Mouse (Mus musculus): ENCODE results near the gene Scnm1. TPM values are rescaled to one million over a fixed set of nuclear protein-coding genes. Genes with fewer than 3 reads are reported as not detected.
A peak's percentile ranks its signal among the peaks of the same experiment; 100 is the strongest.

The Scnm1 gene
- total and polyA plus RNA-seq, 3 experiments, result 50.5 to 59.2 (median 53.1) TPM

DNA sequence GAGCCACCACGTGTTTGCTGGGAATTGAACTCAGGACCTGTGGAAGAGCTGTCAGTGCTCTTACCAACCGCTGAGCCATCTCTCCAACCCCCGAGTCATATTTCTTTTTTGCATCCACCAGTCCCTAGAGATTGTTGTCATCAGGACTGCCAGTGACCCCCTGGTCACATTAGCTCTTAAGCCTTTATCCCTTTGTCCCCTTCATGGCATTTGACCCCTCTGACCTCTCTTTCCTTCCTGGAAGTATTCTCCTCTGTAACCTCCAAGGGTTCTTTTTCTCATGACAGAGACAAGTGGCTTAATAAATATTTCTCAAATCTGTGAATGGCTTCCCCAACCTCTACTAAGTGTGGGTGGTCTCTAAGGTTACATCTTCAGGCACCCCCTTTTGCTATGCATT, 14.1 kb upstream of the Scnm1 start:
- H3K4me1 ChIP-seq (ENCODE audit: control insufficient read depth in 1 of 2, insufficient read depth in 2 of 2), result no peaks in the 10 kb centered on the region

DNA sequence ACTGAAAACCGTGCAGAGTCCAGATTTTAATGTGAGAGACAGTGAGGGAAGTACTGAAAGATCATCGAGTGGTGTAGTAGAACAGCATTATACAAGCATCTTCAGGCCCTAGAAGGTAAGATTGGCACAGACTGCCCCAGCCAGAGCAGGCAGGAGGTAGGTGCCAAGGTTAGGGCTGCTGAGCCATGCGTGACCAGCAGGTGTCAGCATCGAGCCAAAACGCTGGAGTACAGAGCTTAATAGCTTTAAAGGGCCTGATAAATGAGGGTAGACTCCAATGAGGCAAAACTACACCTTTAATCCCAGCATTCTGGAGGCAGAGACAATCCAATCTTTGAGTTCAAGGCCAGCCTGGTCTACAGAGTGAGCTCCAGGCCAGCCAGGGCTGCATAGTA, 8.8 kb upstream of the Scnm1 start:
- peak; percentile 87 for DNase-seq (ENCODE audit: extremely low read depth)
- in situ Hi-C loops (cut with MboI; ENCODE audit: low pct_ligation_motif_present, low pct_unique_long_range_greater_than_20kb, low sequenced_read_pairs) (loop anchor here (10.0 kb wide), 1 partner anchor 72 kb away; the partner anchor contains the start of gene Gabpb2), dilution Hi-C loops (cut with MboI; ENCODE audit: extremely low pct_ligation_motif_present, extremely low pct_unique_long_range_greater_than_20kb, low sequenced_read_pairs) (no loop called here)
- Histone ChIP-seq H3K9me3 (replicated peaks; ENCODE audit: low read length) (no peaks in the 10 kb centered on the region), H3K4me3 (replicated peaks in 1 of 3; ENCODE audit: low read depth in 2 of 3, low read length in 2 of 3, poor library complexity in 1 of 3) (peak overlapping the region; percentile 8 to 65 (median 51)), H3K79me2 (replicated peaks; ENCODE audit: control insufficient read depth, extremely low read depth, insufficient read depth, poor library complexity, severe bottlenecking) (0 out of 2 replicates have a peak, but pooled peaks cover 2% of the 10 kb centered on the region), H3K27me3 (replicated peaks) (no peaks in the 10 kb centered on the region), H3K4me1 (ENCODE audit: control insufficient read depth in 1 of 2, insufficient read depth in 2 of 2) (peaks cover 11 to 29% of the 10 kb centered on the region in 2 experiments), H3K9ac (ENCODE audit: insufficient read depth, low read depth) (0 out of 2 replicates have a peak overlapping the region, but pooled peaks have one; percentile 26), H3K36me3 (replicated peaks in 1 of 2; ENCODE audit: control insufficient read depth in 1 of 2, insufficient read depth in 1 of 2, low read length in 1 of 2) (peaks cover 19 to 20% of the 10 kb centered on the region in 2 experiments), H3K27ac (ENCODE audit: insufficient read depth, low read depth) (no peak overlapping the region), H3K4me2 (ENCODE audit: insufficient read depth, low read depth, poor library complexity, severe bottlenecking) (peak overlapping the region; percentile 69; the same call in 1 of the 2 replicates)
- peak; percentile 72 for TF ChIP-seq RAD21 (IDR thresholded peaks at IDR 0.05; ENCODE audit: low read depth, low read length)
- TF ChIP-seq CTCF (conservative IDR thresholded peaks at IDR 0.05 in 1 of 2, IDR thresholded peaks at IDR 0.05 in 1 of 2; ENCODE audit: low read depth in 2 of 2, low read length in 2 of 2), result peak; percentile 89 to 92
- no peak for TF ChIP-seq GABPA (IDR thresholded peaks at IDR 0.05; ENCODE audit: insufficient replicate concordance, low read depth, low read length)
- TF ChIP-seq ZNF384 (IDR thresholded peaks at IDR 0.05; ENCODE audit: low read depth, low read length), result no peak
- TF ChIP-seq SMC3 (IDR thresholded peaks at IDR 0.05; ENCODE audit: low read depth, low read length), result peak; percentile 76

More for the DNA sequence above, 14.1 kb upstream of the Scnm1 start:
- no peak for DNase-seq (ENCODE audit: extremely low read depth)
- no peaks in the 10 kb centered on the region for H3K9me3 ChIP-seq (replicated peaks; ENCODE audit: low read length)
- no peak overlapping the region for H3K9ac ChIP-seq (ENCODE audit: insufficient read depth, low read depth)
- in situ Hi-C loops (cut with MboI; ENCODE audit: low pct_ligation_motif_present, low pct_unique_long_range_greater_than_20kb, low sequenced_read_pairs), result loop anchor here (10.0 kb wide), 1 partner anchor 67 kb away; the partner anchor contains the start of gene Gabpb2
- no peaks in the 10 kb centered on the region for H3K79me2 ChIP-seq (replicated peaks; ENCODE audit: control insufficient read depth, extremely low read depth, insufficient read depth, poor library complexity, severe bottlenecking)
- no peak overlapping the region for H3K4me2 ChIP-seq (ENCODE audit: insufficient read depth, low read depth, poor library complexity, severe bottlenecking)
- TF ChIP-seq GABPA (IDR thresholded peaks at IDR 0.05; ENCODE audit: insufficient replicate concordance, low read depth, low read length) (no peak), ELF1 (IDR thresholded peaks at IDR 0.05; ENCODE audit: low read depth, low read length) (no peak), POLR2AphosphoS2 (IDR thresholded peaks at IDR 0.05; ENCODE audit: low read depth, low read length) (no peak), CHD1 (IDR thresholded peaks at IDR 0.05; ENCODE audit: low read depth, low read length) (no peak), KAT2A (IDR thresholded peaks at IDR 0.05; ENCODE audit: insufficient replicate concordance, low read length) (no peak), MEF2A (IDR thresholded peaks at IDR 0.05; ENCODE audit: borderline replicate concordance, low read depth, low read length) (no peak), HCFC1 (IDR thresholded peaks at IDR 0.05; ENCODE audit: low read depth, low read length) (no peak), ZC3H11A (IDR thresholded peaks at IDR 0.05; ENCODE audit: low read depth, low read length) (no peak), RAD21 (IDR thresholded peaks at IDR 0.05; ENCODE audit: low read depth, low read length) (no peak), TCF12 (IDR thresholded peaks at IDR 0.05; ENCODE audit: low read depth, low read length) (no peak), UBTF (IDR thresholded peaks at IDR 0.05; ENCODE audit: low read depth, low read length) (no peak), EP300 (IDR thresholded peaks at IDR 0.05; ENCODE audit: low read length) (no peak), USF1 (IDR thresholded peaks at IDR 0.05; ENCODE audit: low read depth, low read length) (no peak), MXI1 (IDR thresholded peaks at IDR 0.05; ENCODE audit: low read depth, low read length) (no peak), RCOR1 (conservative IDR thresholded peaks at IDR 0.05; ENCODE audit: low read depth, low read length) (no peak), CTCF (conservative IDR thresholded peaks at IDR 0.05 in 1 of 2, IDR thresholded peaks at IDR 0.05 in 1 of 2; ENCODE audit: low read depth in 2 of 2, low read length in 2 of 2) (no peak), IRF4 (IDR thresholded peaks at IDR 0.05; ENCODE audit: low read depth, low read length) (no peak), MAX (IDR thresholded peaks at IDR 0.05; ENCODE audit: low read length) (no peak), JUN (IDR thresholded peaks at IDR 0.05; ENCODE audit: insufficient read depth, low read depth, low read length) (no peak)
- dilution Hi-C loops (cut with MboI; ENCODE audit: extremely low pct_ligation_motif_present, extremely low pct_unique_long_range_greater_than_20kb, low sequenced_read_pairs), result no loop called here
- H3K27ac ChIP-seq (ENCODE audit: insufficient read depth, low read depth), result no peak overlapping the region
- no peaks in the 10 kb centered on the region for H3K36me3 ChIP-seq (replicated peaks in 1 of 2; ENCODE audit: control insufficient read depth in 1 of 2, insufficient read depth in 1 of 2, low read length in 1 of 2)
- H3K27me3 ChIP-seq (replicated peaks), result peaks cover 11% of the 10 kb centered on the region
- no peak overlapping the region for H3K4me3 ChIP-seq (replicated peaks in 1 of 3; ENCODE audit: low read depth in 2 of 3, low read length in 2 of 3, poor library complexity in 1 of 3)

All from CH12.LX (cell line).